15 mouse cellular contexts compared by ENCODE assay signal in genomic region chr6:67129626-67130025, GRCm38 (mm10).
DNase-seq lines count a peak whose midpoint lies in the region; ATAC-seq lines count a peak whose summit lies in the region.
"Had no signal": no experiment of that assay in that cellular context is flagged by ENCODE, and none has a peak within 500 bp of the region (broad histone marks: within the 10 kb centered on the region; RNA-seq: fewer than 3 reads in every experiment).

No protein-coding gene starts in this region.

- peak; percentile 41 for DNase-seq in cerebellum, adult 9-10 months
- DNase-seq in cerebellum, adult 11 months, result no peak
- peak; percentile 11 to 20 for DNase-seq in left cerebral cortex, adult 18-20 months (ENCODE audit: low spot score in 2 of 2)
- no peak for DNase-seq in left cerebral cortex, postnatal 4 days
- no peak for DNase-seq in spleen, postnatal 36 days (ENCODE audit: low spot score in 2 of 2)
- no peak for DNase-seq in lung, postnatal 36 days
- DNase-seq: adrenal gland, postnatal 14 days; heart, postnatal 14 days; kidney, adult 2 months; kidney, postnatal 25 days; liver, embryonic 13.5 days had no signal

- intact Hi-C loops in left cerebral cortex, postnatal 4 days (cut with DNase I), result no loop called here

- ATAC-seq in granulocyte monocyte progenitor cell, adult 5-6 weeks (replicated peaks; ENCODE audit: poor library complexity, severe bottlenecking), result peak; percentile 13; the same call in 1 of the 2 replicates
- ATAC-seq: forebrain, embryonic 14.5 days; inflammation-experienced regulatory T-cells, adult 6 months; midbrain, embryonic 15.5 days had no signal

Comparison
In these comparisons a context has a peak if more than half of its experiments do, and no peak if none do; other contexts are left out.
1. DNase-seq: peak in cerebellum, adult 9-10 months (single experiment) and left cerebral cortex, adult 18-20 months (2 of 2); none in cerebellum, adult 11 months (single experiment), left cerebral cortex, postnatal 4 days (single experiment), spleen, postnatal 36 days (0 of 2) and lung, postnatal 36 days (single experiment).